Mouse (Mus musculus) hematopoietic stem cell, adult 5-6 weeks (primary cell): ENCODE data around the gene Tmem160. TPM values are rescaled to one million over a fixed set of nuclear protein-coding genes. Genes with fewer than 3 reads are reported as not detected.

Experiments
- total RNA-seq: library from RNA; stranded (forward); fragments of 172-1452, 232-1000 nt; gene quantifications from 2 replicates; pipeline ENCODE4 v1.2.3, GENCODE M21; 2017

The Tmem160 gene
- total RNA-seq, 1 experiment from 2014 or later: 11.9 TPM

Other genes starting within 250 kb of the Tmem160 start
- 8.8 and 9.7 TPM in 2 replicates for gene Dhx34, start 230.7 kb upstream of the Tmem160 start, total RNA-seq
- 1.2 and 1.3 TPM in 2 replicates for gene C5ar2, start 208.6 kb upstream of the Tmem160 start, total RNA-seq
- 4.1 and 5.1 TPM in 2 replicates for gene C5ar1, start 193.2 kb upstream of the Tmem160 start, total RNA-seq
- 14.0 and 14.3 TPM in 2 replicates for gene Inafm1, start 179.2 kb upstream of the Tmem160 start, total RNA-seq
- gene Ccdc9, start 166.0 kb upstream of the Tmem160 start, total RNA-seq: 80.8 and 153 TPM in 2 replicates
- gene Bbc3, start 144.4 kb upstream of the Tmem160 start, total RNA-seq: 1.8 and 4.1 TPM in 2 replicates
- gene Sae1, start 65.0 kb upstream of the Tmem160 start, total RNA-seq: 316 and 403 TPM in 2 replicates
- gene Zc3h4, start 51.9 kb upstream of the Tmem160 start, total RNA-seq: 38.8 and 53.3 TPM in 2 replicates
- not detected in 2 replicates for gene Npas1, start 24.9 kb downstream of the Tmem160 start, total RNA-seq
- 16.3 and 16.8 TPM in 2 replicates for gene Arhgap35, start 162.2 kb downstream of the Tmem160 start, total RNA-seq
- not detected in 2 replicates for gene Ceacam15, start 222.9 kb downstream of the Tmem160 start, total RNA-seq